Mouse (Mus musculus) heart, embryonic 13.5 days (tissue): Measurements from ENCODE around the gene Mrpl33. TPM values are rescaled to one million over a fixed set of nuclear protein-coding genes. Genes with fewer than 3 reads are reported as not detected.
"Not testable (repeated sequence)": the region's sequence is repeated elsewhere in the genome, so short reads cannot be mapped to it uniquely, and the experiment has no call there.

Experiments
- ATAC-seq: fragments of 200-750 bp; cut with Nextera tagmentation; 2 replicates; pipeline ENCODE4 v1.8.0; 2017; ENCODE audit warnings: moderate TSS enrichment; ENCODE audit not compliant: insufficient number of reproducible peaks, low FRiP score, low TSS enrichment; ENCODE audit errors: extremely low read depth
- H3K27ac ChIP-seq: fragments of 300-500 bp; sonication (generic); replicated peaks from 2 replicates; pipeline ENCODE4 v1.5.1; 2015; ENCODE audit warnings: moderate library complexity, mild to moderate bottlenecking, inconsistent platforms
- H3K27me3 ChIP-seq: fragments of 300-500 bp; sonication (generic); replicated peaks from 2 replicates; pipeline ENCODE4 v1.6.1; 2015; ENCODE audit warnings: mild to moderate bottlenecking, inconsistent platforms
- H3K36me3 ChIP-seq: fragments of 300-500 bp; sonication (generic); 2 replicates; pipeline ENCODE4 v1.6.1; 2015; ENCODE audit warnings: mild to moderate bottlenecking, inconsistent platforms
- H3K4me1 ChIP-seq: fragments of 300-500 bp; sonication (generic); 2 replicates; pipeline ENCODE4 v1.6.1; 2015; ENCODE audit warnings: inconsistent platforms
- H3K4me2 ChIP-seq: fragments of 300-500 bp; sonication (generic); 2 replicates; pipeline ENCODE4 v1.6.1; 2015; ENCODE audit warnings: inconsistent platforms, mild to moderate bottlenecking, moderate library complexity
- H3K4me3 ChIP-seq: fragments of 300-500 bp; sonication (generic); 2 replicates; pipeline ENCODE4 v1.5.1; 2015; ENCODE audit warnings: moderate library complexity, mild to moderate bottlenecking, inconsistent platforms
- H3K9ac ChIP-seq: fragments of 300-500 bp; sonication (generic); 2 replicates; pipeline ENCODE4 v1.6.1; 2015; ENCODE audit warnings: inconsistent platforms, mild to moderate bottlenecking, moderate library complexity
- H3K9me3 ChIP-seq: fragments of 300-500 bp; sonication (generic); 2 replicates; pipeline ENCODE4 v1.6.1; 2016; ENCODE audit warnings: inconsistent platforms
- WGBS: fragments of 180-500 bp; shearing (Covaris S2); methylation state at CpG from one replicate; pipeline ENCODE4 v1.1.7; 2015; ENCODE audit warnings: mixed read lengths; 5-methylcytosine and 5-hydroxymethylcytosine counted together
- polyA plus RNA-seq: library from polyadenylated mRNA; unstranded; fragments of >200 nt; fragmentation: Nextera tagmentation; extraction: Ambion mirVana; gene quantifications from 2 replicates; pipeline ENCODE4 v1.2.1, GENCODE M21; 2015

Gene Mrpl33
- polyA plus RNA-seq, 1 experiment from 2014 or later = 381 TPM

- Histone ChIP-seq H3K27ac (peak overlapping the region; percentile 99), H3K4me3 (peak overlapping the region; percentile 34), H3K9me3 (no peaks in the 10 kb centered on the region), H3K4me1 (peaks cover 47% of the 10 kb centered on the region), H3K4me2 (peak overlapping the region; percentile 63), H3K36me3 (no peaks in the 10 kb centered on the region; the same call in 1 of the 2 replicates), H3K9ac (peak overlapping the region; percentile 80), H3K27me3 (no peaks in the 10 kb centered on the region)
- 5% methylated on average over 20 of the region's 20 CpGs for WGBS
- ATAC-seq = peak; percentile 82
These were observed 25.6 kb upstream of the Mrpl33 start for GRCm38 (mm10) chr5:31571023-31571608.

GRCm38 (mm10) chr5:31573722-31574121 lies 23.0 kb upstream of the Mrpl33 start:
- Histone ChIP-seq H3K27ac (no peak overlapping the region), H3K9me3 (no peaks in the 10 kb centered on the region), H3K36me3 (no peaks in the 10 kb centered on the region; the same call in 1 of the 2 replicates), H3K4me1 (peaks cover 35% of the 10 kb centered on the region), H3K9ac (no peak overlapping the region), H3K4me3 (no peak overlapping the region), H3K4me2 (no peak overlapping the region), H3K27me3 (no peaks in the 10 kb centered on the region)
- no peak for ATAC-seq
- 89% methylated on average over 3 of the region's 3 CpGs for WGBS

GRCm38 (mm10) chr5:31576539-31576975 lies 20.2 kb upstream of the Mrpl33 start:
- H3K4me2 ChIP-seq = no peak overlapping the region
- no peak overlapping the region for H3K9ac ChIP-seq
- 51% methylated on average over 7 of the region's 7 CpGs for WGBS
- no peaks in the 10 kb centered on the region for H3K9me3 ChIP-seq
- H3K4me3 ChIP-seq = no peak overlapping the region
- no peaks in the 10 kb centered on the region for H3K27me3 ChIP-seq
- H3K4me1 ChIP-seq = peaks cover 6% of the 10 kb centered on the region
- no peak for ATAC-seq
- H3K27ac ChIP-seq = no peak overlapping the region
- no peaks in the 10 kb centered on the region for H3K36me3 ChIP-seq

GRCm38 (mm10) chr5:31581263-31581662 lies 15.5 kb upstream of the Mrpl33 start:
- Histone ChIP-seq H3K4me2 (no peak overlapping the region), H3K9ac (no peak overlapping the region), H3K4me1 (no peaks in the 10 kb centered on the region), H3K36me3 (no peaks in the 10 kb centered on the region), H3K4me3 (no peak overlapping the region), H3K9me3 (peaks cover 3% of the 10 kb centered on the region; the same call in 1 of the 2 replicates), H3K27ac (no peak overlapping the region), H3K27me3 (no peaks in the 10 kb centered on the region)
- 73% methylated on average over 6 of the region's 6 CpGs for WGBS
- ATAC-seq = no peak

GRCm38 (mm10) chr5:31581932-31582331 lies 14.8 kb upstream of the Mrpl33 start:
- Histone ChIP-seq H3K27me3 (no peaks in the 10 kb centered on the region), H3K9ac (no peak overlapping the region), H3K27ac (no peak overlapping the region), H3K9me3 (peaks cover 3% of the 10 kb centered on the region; the same call in 1 of the 2 replicates), H3K4me1 (no peaks in the 10 kb centered on the region), H3K4me2 (no peak overlapping the region), H3K36me3 (no peaks in the 10 kb centered on the region), H3K4me3 (no peak overlapping the region)
- WGBS = 53% methylated on average over 3 of the region's 3 CpGs
- no peak for ATAC-seq

- Histone ChIP-seq H3K4me1 (no peaks in the 10 kb centered on the region), H3K4me2 (no peak overlapping the region), H3K9ac (no peak overlapping the region), H3K27ac (no peak overlapping the region), H3K9me3 (peaks cover 3% of the 10 kb centered on the region; the same call in 1 of the 2 replicates), H3K4me3 (no peak overlapping the region), H3K36me3 (no peaks in the 10 kb centered on the region), H3K27me3 (no peaks in the 10 kb centered on the region)
- ATAC-seq = no peak
- WGBS = 72% methylated on average over 2 of the region's 2 CpGs
These were observed 13.5 kb upstream of the Mrpl33 start for GRCm38 (mm10) chr5:31583261-31583660.

GRCm38 (mm10) chr5:31585526-31585925 lies 11.2 kb upstream of the Mrpl33 start:
- H3K27me3 ChIP-seq = no peaks in the 10 kb centered on the region
- H3K9me3 ChIP-seq = peaks cover 8% of the 10 kb centered on the region; the same call in 1 of the 2 replicates
- WGBS = 85% methylated on average over 4 of the region's 4 CpGs
- H3K27ac ChIP-seq = no peak overlapping the region
- no peak for ATAC-seq
- no peak overlapping the region for H3K4me2 ChIP-seq
- no peaks in the 10 kb centered on the region for H3K4me1 ChIP-seq
- H3K9ac ChIP-seq = no peak overlapping the region
- H3K36me3 ChIP-seq = no peaks in the 10 kb centered on the region
- no peak overlapping the region for H3K4me3 ChIP-seq

- no peaks in the 10 kb centered on the region for H3K36me3 ChIP-seq
- 73% methylated on average over 2 of the region's 2 CpGs for WGBS
- peaks cover 8% of the 10 kb centered on the region; the same call in 1 of the 2 replicates for H3K9me3 ChIP-seq
- no peak overlapping the region for H3K9ac ChIP-seq
- no peaks in the 10 kb centered on the region for H3K27me3 ChIP-seq
- no peak for ATAC-seq
- no peak overlapping the region for H3K27ac ChIP-seq
- H3K4me3 ChIP-seq = no peak overlapping the region
- no peak overlapping the region for H3K4me2 ChIP-seq
- H3K4me1 ChIP-seq = no peaks in the 10 kb centered on the region
These were observed 8.7 kb upstream of the Mrpl33 start for GRCm38 (mm10) chr5:31588016-31588415.

- WGBS = 80% methylated on average over 8 of the region's 8 CpGs
- ATAC-seq, H3K4me2 ChIP-seq, H3K27me3 ChIP-seq, H3K4me1 ChIP-seq, H3K9me3 ChIP-seq, H3K4me3 ChIP-seq, H3K9ac ChIP-seq, H3K36me3 ChIP-seq, H3K27ac ChIP-seq: not testable (repeated sequence)
These were observed 8.1 kb upstream of the Mrpl33 start for GRCm38 (mm10) chr5:31588672-31589071.

- no peak overlapping the region for H3K4me2 ChIP-seq
- H3K27me3 ChIP-seq = no peaks in the 10 kb centered on the region
- no peak overlapping the region for H3K27ac ChIP-seq
- H3K9ac ChIP-seq = no peak overlapping the region
- no peak for ATAC-seq
- no peak overlapping the region for H3K4me3 ChIP-seq
- H3K36me3 ChIP-seq = no peaks in the 10 kb centered on the region
- WGBS = 73% methylated on average over 14 of the region's 14 CpGs
- H3K9me3 ChIP-seq = 0 out of 2 replicates have a peak, but pooled peaks cover 6% of the 10 kb centered on the region
- no peaks in the 10 kb centered on the region for H3K4me1 ChIP-seq
These were observed 6.9 kb upstream of the Mrpl33 start for GRCm38 (mm10) chr5:31589711-31590319.

GRCm38 (mm10) chr5:31591122-31591521 lies 5.6 kb upstream of the Mrpl33 start:
- no peaks in the 10 kb centered on the region for H3K27me3 ChIP-seq
- WGBS = 80% methylated on average over 7 of the region's 7 CpGs
- H3K27ac ChIP-seq = no peak overlapping the region
- H3K36me3 ChIP-seq = no peaks in the 10 kb centered on the region
- no peak overlapping the region for H3K4me3 ChIP-seq
- ATAC-seq = no peak
- H3K9ac ChIP-seq = no peak overlapping the region
- no peak overlapping the region for H3K4me2 ChIP-seq
- H3K9me3 ChIP-seq = 0 out of 2 replicates have a peak, but pooled peaks cover 6% of the 10 kb centered on the region
- peaks cover 4% of the 10 kb centered on the region for H3K4me1 ChIP-seq

GRCm38 (mm10) chr5:31595868-31596267 lies 867 bp upstream of the Mrpl33 start:
- 59% methylated on average over 4 of the region's 4 CpGs for WGBS
- ATAC-seq = no peak
- Histone ChIP-seq H3K27me3 (no peaks in the 10 kb centered on the region), H3K4me2 (peak overlapping the region; percentile 88), H3K36me3 (no peaks in the 10 kb centered on the region), H3K9ac (peak overlapping the region; percentile 81; the same call in 1 of the 2 replicates), H3K27ac (no peak overlapping the region), H3K4me3 (no peak overlapping the region), H3K4me1 (peaks cover 20% of the 10 kb centered on the region), H3K9me3 (no peaks in the 10 kb centered on the region)
